Mouse (Mus musculus) granulocyte monocyte progenitor cell, adult 5-6 weeks (primary cell): ENCODE data around the gene Slc34a3. TPM values are rescaled to one million over a fixed set of nuclear protein-coding genes. Genes with fewer than 3 reads are reported as not detected.
A peak's percentile ranks its signal among the peaks of the same experiment; 100 is the strongest.

Experiments
- ATAC-seq: replicated peaks from 2 replicates; pipeline ENCODE4 v1.8.0; 2016; ENCODE audit warnings: mild to moderate bottlenecking, moderate TSS enrichment, inconsistent platforms; ENCODE audit not compliant: poor library complexity, severe bottlenecking
- total RNA-seq, 2 experiments: library from RNA; stranded (forward) in 1 of 2; stranded (reverse) in 1 of 2; fragments of 200-712, 200-1000 nt in 1 of 2; fragments of >200 nt in 1 of 2; fragmentation: Nextera tagmentation in 1 of 2; gene quantifications; 2 replicates each; pipeline ENCODE4 v1.2.3; 2014 to 2017

The Slc34a3 gene
- total RNA-seq, 2 experiments from 2014 or later, result not detected

DNA sequence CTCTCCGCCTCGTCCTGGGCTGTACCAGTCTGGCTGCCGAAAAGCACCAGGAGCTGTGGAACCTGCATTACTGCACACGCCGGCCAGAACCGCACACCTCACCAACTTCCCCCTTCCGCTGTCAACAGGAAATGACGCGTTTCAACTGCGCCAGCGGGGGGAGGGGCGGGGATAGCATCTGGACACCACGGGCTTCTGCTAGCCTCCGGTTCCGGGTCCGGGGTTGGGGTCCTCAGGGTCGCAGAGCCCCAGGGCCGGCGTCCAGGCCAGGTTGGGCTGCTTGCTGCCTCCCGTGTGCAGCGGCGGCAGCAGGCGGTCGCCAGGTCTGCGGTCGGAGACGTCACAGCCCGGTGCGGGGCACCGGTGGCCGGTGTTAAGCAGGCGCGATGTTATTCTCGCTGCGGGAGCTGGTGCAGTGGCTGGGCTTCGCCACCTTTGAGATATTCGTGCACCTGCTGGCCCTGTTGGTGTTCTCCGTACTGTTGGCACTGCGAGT lies 21.2 kb upstream of the Slc34a3 start, which contains the start of gene Tmem203:
Gene Tmem203 (plus strand): TSS at position 156 of the 496 bp plus-strand sequence.
- ATAC-seq, result peak; percentile 91

DNA sequence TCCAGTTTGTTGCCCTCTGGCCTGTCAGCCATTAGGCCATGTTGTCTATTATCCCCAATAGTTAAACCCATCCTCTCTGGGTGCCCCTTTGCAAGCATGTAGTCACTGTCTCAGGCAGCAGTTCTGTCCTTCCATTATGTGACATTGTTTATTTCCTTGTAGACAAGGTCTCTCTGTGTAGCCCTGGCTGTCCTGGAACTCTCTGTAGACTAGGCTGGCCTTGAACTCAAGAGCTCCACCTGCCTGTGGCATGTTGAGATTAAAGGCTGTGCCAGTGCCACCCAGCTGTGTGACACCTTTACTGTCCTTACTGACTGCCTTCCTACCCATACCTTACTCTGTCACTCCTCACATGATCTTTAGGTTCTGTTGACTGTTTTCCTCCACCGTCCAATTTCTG lies 18.2 kb upstream of the Slc34a3 start:
- no peak for ATAC-seq

DNA sequence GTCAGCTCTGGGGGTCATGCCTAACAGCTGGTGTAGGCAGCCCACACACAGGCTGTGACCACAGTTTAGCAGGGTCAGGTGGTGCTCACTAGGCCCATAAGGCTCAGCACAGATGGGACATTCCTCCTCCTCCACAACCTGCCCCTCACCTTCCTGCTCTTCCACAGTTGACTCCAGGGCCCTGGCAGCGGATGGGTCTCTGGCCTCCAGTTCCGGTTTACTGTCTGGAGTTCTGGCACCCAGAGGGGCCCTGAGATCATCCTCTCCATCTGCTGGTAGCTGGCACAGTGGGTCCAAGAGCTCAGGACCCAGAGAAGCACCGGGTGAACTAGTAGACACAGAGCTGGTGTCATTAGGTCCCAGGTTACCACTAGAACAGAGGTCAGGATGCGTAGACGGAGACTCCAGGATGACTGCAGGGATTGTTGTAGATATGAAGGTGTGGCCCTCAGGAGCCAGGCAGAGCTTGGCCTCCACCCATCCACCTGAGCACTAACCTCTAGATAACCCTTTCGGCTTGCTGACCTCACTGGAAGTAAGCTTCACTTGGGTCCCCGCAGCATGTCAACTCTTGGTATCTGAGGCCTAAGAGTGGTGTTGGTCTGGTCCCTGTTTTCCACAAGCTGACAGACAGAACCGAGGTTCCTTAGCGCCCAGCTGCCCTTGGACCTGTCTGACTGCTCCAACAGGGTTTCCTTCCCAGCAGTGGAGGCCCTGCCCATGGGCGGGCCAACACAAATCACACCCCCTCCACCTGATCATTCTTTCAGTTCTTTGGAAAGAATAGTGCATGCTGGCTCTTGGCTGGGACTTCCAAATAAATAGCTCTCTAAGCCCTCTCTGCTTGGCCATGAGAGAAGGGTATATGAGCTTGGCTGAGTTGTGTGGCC lies 12.3 kb upstream of the Slc34a3 start, which contains the start of gene AL732309.1:
Gene AL732309.1 (minus strand): TSS at position 681 of the 890 bp plus-strand sequence.
- no peak for ATAC-seq

DNA sequence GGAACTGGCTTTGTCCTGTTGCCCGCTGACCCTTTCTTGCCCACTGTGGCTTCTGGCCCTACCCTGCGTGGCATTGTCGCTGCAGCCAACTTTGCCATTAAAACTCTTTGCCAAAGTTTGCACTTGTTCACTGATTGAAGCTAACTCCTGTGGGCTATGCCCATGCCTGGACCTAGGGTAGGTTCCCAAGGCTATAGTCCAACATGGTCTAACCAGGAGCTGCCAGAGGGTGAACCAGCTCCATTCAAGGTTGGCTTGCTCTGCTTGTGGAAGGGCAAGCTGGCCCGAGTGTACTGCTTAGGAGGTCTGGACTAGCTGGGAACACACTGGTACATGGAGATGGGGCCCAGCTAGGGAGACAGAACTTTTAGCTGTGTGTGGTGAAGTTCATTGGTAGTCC lies 10.0 kb upstream of the Slc34a3 start:
- no peak for ATAC-seq

DNA sequence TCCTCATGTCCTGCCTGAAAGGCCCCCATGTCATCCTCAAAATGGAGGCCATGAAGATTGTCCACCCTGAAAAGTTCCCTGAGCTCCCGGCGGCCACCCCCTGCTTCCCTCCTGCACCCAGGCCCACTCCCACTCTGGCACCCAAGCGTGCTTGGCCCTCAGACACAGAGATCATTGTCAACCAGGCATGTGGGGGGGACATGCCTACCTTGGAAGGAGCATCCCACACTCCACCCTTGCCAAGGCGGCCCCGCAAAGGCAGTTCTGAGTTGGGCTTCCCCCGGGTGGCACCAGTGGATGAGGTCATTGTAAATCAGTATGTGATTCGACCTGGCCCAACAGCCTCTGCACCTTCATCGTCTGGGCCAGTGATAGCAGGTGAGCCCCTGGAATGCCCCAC lies 9.2 kb upstream of the Slc34a3 start:
- no peak for ATAC-seq

DNA sequence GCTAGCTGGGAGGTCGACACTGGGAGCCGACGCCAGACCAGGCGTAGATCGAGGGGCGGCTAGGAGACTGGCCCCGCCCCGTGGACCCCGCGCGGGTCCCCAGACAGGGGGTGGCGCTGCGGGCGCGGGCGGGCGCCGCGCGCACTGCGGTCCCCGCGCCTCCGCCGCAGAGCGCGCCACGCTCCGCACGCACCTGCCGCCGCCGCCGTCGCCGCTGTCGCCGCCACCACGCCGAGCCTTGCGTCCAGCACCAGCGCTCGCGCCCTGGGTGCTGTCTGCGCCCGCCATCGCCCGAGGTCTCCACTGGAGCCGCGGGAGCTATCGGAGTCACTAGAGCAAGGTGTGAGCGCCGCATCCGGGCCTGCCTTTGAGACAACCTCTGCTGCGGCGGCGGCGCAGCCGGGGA lies 7.9 kb upstream of the Slc34a3 start, which contains the start of the genes Rnf208 and Cysrt1:
Gene Rnf208 (plus strand): TSS at position 155 of the 406 bp plus-strand sequence.
Gene Cysrt1 (minus strand): TSS at position 352 of the 406 bp plus-strand sequence.
- no peak for ATAC-seq

DNA sequence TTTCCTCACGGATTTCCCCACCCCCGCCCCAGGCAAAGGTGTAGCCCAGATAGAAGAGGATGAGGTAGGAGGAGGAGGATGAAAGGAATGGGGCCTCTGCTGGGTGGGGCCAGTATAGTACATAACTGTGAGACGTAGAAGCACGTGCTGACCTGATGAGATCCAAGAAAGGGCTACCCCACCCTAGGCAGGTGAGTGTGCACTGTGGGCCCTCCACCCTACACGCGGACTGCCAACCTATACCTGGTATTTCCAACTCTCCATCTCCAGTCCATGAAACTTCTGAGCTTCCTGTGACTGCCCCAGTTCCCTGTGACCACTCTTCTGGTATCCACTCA lies 7.2 kb upstream of the Slc34a3 start:
- no peak for ATAC-seq

DNA sequence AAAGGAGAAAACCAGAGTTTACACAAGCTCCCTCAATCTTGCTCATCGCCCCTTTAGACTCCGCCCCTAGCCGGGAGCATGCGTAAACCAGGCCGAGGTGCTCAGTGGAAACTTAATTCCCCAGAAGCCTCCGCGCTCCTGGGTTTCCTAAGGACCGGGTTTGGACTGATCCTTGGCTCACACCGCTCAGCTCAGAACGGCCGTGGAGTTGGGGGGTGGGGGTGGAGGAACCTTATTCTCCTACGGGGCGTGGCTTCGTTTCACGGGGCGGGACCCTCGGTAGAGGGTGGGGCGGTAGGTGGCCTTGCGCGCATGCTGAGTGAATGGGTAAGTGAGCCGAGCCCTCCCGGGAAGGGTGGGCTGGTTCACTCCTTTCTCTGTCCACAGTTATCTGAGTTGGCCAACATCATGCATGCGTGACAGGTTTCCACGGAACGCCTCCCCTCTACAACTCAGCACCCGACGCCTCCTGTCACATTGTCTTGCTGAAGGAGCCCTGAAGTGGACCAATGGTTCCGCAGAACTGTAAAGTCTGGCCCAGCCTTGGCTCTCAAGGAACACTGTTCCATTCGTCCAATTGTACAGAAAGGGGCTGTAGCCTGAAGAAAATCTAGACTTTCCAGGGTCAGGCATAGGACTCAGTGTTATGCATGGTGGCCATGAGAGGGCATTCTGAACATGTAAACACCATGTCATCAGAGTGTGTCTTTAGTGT lies 6.7 kb upstream of the Slc34a3 start:
- peak; percentile 82 for ATAC-seq

DNA sequence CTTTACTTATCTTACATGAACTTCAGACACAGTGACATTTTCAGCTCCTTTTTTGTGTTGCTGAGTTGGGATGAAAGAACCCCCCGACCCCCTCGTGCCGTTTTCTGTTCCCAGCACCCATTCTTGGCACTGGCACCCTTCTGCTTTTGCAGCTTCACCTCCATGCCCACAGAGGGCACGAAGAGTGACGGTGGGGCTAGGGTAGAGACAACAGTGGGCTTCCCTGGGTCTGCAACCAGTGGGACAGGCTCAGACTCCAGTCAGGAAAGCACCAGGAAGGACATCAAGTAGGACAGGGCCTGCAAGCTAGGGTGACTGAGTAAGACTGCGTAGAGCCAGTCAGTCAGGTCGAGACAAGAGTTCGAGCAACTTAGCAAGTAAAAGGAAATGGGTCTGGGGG lies 6.1 kb upstream of the Slc34a3 start:
- ATAC-seq, result no peak

DNA sequence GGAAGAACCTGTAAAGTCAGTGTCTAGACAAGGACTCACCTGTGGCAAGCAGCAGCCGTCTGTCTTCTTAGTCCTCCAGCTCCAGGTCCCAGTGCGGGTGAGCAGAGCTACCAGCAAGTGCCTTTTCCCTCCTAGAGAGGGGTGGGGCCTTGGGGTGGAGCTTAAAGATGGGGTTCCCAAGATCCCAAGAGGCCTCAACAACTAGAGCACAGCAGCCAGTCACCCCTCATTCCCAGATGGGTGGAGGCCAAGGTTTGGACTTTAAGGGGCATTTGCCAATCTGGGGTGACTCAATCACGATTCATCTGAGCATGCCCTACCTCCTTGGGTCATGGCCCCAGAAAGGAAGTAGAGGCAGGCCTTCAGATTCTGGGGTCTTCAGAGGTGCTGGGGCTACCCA lies 5.6 kb upstream of the Slc34a3 start:
- ATAC-seq, result no peak

DNA sequence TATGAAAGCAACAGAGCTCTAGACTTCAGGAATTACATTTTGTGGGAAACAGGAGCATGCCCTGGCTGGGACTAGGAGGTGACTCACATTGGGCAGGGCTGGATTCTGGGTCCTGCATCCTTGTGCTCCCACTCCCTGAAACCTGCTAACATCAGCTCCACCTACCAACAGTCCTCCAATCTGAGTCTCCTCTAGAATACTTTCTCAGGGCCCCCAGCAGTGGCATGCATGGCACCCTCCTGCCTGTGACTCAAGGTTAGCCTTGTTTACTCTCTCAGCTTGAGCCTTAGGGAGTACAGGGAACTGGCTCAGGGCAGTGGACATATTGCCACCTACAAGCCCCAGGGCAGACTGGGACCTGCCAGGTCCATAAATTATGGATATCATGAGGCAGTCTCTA lies 3.9 kb upstream of the Slc34a3 start:
- ATAC-seq, result no peak

DNA sequence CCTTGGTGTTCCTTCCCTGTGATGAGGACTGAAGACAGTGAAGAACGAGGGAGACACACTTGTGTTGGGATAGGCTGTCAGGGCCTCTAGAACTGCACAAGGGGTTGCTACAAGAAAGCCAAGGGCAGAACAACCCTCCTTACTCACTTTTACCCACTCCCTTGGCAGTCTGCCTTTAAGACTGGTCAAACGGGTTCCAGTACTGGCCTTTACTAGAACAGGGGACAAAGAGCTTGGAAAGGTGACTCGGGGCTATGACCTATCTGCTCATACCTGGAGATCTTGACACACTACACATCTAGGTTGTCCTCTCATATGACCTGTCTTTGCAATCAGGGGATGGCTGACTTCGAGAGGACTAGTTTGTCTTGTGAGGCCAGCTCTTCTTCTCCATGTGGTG lies 3.4 kb upstream of the Slc34a3 start:
- ATAC-seq, result no peak

DNA sequence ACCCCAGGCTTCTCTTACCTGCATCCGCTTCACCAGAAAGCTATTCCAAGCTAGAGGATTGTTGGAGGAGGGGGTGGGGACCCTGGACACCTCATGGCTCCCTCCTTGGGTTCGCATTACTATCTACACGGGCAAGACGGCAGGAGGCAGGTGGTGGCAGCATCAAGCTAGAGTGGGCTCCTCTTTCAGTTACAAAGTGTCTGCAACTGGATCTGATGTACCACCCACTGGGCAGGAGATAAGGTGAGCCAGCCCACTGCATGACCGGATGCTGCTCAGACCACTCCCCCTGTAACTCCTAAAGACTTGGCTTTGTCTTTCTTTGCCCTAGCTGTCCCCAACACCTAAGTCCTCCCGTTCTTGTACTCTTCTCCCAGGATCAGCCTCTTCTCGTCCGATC lies 2.5 kb upstream of the Slc34a3 start, which contains the start of gene Rnf224:
Gene Rnf224 (minus strand): TSS at position 174 of the 400 bp plus-strand sequence.
- ATAC-seq, result no peak

DNA sequence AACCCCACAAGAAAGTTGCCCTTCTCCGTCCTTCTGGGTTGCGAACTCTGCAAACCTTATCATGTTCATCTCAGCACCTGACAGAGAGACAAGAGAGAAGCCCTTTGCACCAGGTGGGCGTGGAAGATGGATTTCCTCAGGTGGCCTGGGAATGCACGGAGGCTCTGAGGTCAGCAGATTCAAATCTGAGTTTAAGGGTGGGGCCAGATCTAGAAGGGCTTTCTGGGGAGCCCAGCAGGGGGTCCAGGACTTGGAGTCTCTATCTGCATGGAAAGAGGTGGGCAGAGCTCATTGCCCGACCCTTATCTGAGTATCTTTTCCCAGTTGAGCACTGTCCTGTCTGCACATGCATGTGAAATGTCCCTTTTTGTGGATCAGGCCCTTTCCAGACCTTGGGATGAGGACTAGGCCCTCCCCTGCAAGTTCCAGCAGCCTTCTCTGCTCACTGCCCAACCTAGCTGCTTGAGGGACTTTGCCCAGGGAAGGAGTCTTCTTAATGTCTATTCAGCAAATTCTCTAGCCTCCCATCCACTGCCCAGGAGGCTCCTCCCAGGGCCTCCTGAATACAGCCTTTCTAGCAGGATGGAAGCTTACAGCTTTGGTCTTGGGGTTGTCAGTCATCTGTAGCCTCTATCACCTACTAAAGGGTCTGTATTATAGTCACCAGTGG lies 522 bp upstream of the Slc34a3 start:
- no peak for ATAC-seq

DNA sequence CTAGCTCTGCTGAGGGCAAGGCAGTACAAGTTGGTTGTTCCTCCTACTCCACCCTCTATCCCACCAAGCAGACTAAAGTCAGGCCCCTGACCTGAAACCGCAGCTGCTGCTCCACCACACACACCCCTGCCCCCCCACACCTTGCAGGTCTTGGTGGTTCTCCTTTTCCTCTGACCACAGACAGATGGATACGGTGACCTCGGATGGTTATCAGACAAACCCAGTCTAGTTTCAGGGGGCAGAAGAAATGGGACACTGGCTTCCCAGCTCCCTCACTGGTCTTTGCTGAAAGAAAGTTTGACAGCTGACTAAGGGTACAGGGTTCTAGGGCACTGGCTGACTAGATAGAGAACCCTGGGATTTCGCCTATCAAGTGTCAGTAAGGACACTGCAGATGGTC lies 743 bp downstream of the Slc34a3 start:
- ATAC-seq, result peak; percentile 60

DNA sequence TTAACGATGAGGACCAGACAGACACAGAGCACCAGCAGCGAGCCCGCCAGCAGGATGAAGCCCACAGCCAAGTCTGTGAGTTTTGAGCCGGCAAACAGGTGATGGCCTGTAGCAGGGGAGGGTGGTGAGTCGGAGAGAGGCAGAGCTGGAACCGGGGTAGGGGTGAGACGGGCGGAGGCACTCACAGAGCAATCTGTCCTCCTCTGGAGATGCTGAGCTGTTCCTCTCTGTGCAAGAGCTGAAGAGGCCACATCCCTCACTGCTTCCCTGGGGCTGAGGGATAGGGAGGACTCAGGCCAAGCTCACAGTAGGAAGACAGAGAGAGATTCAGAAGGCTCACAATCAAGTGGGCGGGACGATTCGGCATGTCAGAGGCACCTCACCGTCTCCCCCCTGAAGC lies 3.1 kb downstream of the Slc34a3 start:
- ATAC-seq, result no peak

DNA sequence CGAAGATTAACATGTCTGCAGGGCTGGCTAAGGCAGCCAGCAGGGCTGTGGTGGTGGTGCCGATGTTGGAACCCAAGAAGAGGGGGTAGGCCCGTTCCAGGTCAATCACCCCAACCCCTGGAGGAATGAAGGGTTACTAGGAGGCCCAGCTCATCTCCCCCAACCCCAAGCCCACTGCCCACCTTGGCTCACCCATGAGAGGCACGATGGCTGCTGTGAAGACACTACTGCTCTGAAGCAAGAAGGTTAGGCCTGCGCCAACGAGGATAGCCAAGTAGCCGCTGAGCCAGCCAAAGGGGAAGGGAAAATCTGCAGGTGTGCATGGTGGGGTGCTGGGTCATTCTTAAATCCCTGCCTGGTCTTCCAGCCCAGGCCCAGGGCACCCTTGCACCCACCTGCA lies 3.6 kb downstream of the Slc34a3 start:
- ATAC-seq, result no peak

DNA sequence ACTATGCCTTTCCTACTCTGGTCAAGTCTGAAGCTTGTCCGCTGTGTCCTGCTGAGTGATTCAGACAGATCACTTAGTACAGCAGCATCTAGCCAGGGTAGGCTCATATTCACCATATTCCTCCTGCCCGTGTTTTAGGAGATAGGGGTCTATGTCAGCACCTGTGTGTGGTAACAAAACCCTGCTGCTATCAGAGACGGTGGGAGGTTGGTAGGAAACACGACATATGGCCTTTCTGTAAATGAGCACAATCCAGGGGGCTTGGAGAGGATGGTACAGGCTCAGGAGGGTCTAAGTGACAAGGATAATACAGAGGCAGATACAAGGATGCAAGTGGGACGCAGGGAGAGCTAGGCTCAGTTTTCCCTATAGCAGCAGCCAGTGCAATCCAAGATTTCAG lies 4.6 kb downstream of the Slc34a3 start:
- ATAC-seq, result no peak

DNA sequence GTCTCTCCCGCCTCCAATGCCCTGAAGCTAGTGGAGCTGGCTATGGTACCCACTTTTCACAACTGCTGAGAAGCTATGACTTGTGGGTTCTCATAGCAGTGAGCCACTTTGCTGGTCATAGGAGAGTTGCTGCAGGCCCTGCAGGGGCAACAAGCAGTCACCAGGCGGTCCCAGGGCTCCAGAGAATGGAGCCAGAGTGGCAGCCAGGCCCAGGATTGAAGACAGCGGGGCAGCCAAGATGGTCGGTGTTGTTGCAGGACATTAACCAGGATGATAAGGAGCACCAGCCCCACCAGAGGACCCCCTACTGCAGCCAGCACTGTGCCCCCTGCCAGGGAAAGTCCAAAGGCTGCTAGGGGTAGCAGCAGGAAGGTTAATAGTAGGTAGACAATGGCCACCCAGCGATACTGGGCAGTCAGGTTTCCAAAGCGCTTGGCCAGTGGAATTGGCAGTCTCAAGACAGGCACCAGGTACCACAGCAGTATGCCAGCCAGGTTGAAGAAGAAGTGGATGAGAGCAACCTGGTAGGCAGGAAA lies 5.1 kb downstream of the Slc34a3 start:
- ATAC-seq, result no peak

DNA sequence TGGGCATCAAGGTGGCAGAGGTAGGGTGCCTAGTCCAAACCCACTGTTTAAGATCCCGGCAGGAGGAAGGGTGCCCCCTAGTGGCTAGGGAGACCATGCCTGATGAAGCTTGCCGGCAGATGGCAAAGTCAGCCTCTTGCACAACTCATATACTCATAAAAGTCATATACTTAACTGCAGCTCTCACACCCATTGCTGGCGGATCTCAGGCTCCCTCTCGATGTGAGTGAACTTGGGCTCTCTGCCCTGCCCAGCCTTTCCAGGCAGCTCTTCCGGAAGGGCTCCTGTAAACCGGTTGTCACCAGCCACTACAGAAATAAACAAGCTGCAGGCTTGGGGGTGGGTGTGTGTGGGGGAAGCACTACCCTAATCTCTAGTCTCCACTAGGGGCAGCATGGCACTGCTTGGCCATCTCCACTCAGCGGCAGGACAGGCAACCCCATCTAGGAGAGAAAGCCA lies 5.7 kb downstream of the Slc34a3 start:
- ATAC-seq, result peak; percentile 39
